Mouse (Mus musculus): ENCODE data around the gene Pigr. TPM values are rescaled to one million over a fixed set of nuclear protein-coding genes. Genes with fewer than 3 reads are reported as not detected.

The Pigr gene
- polyA plus RNA-seq (2012; rRNA removed): 0.17 and 0.36 TPM in 2 replicates

DNA sequence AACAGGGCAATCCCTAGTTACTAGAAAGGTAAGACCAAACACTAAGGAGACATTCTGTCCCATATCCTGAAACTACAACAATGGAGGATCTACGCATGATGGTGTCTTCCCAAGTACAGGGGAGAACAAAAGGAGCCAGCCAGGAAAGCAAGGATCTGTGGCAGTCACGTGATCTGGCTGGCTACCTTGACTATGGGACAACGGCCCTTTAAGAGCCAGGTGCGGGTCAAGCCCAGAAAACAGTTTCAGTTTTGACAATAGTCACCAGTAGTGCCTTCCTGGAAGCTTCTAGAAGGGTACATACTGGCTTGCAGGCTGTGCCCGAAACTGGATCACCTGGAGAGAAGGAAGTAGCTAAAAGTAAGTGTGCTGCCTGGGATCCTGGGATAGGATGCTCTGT lies at the start of gene Pigr:
Gene Pigr (plus strand): TSS at position 237 of the 400 bp plus-strand sequence.
- TF ChIP-seq POLR2A (IDR thresholded peaks at IDR 0.05; ENCODE audit: control insufficient read depth, low read depth, low read length): no peak
- no peak for TF ChIP-seq CTCF (IDR thresholded peaks at IDR 0.05; ENCODE audit: control insufficient read depth, insufficient read depth, insufficient replicate concordance, low read depth, low read length)

DNA sequence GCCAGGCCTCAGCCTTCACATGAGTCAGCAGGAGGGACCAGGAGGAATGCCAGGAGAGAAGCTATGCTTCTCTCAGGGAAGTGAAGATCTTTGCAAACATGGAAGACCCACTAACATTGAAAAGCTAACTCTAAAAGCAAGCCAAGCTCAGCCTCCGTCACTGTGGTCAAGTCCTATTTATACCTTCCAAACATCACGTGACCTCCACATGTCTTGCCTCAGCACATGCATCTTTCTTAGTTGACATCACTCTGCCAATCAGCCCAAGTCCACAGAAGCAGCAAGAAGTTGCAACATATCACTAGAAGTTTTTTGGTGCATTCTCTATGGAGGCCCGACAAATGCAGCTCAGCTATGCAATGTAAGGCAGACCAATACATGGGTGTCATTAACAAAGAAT lies 46.6 kb upstream of the Pigr start:
- no peaks in the 10 kb centered on the region for H3K4me1 ChIP-seq (ENCODE audit: control insufficient read depth, insufficient read depth, low read length)
- TF ChIP-seq POLR2A (IDR thresholded peaks at IDR 0.05; ENCODE audit: control insufficient read depth, low read depth, low read length) (no peak), CTCF (IDR thresholded peaks at IDR 0.05; ENCODE audit: control insufficient read depth, insufficient read depth, insufficient replicate concordance, low read depth, low read length) (no peak)

More for the DNA sequence above, at the start of gene Pigr:
- H3K4me3 ChIP-seq (ENCODE audit: control insufficient read depth, low read depth, low read length): no peak within 1 kb of the TSS
- no peak within 1 kb of the TSS for H3K27ac ChIP-seq (ENCODE audit: control insufficient read depth, insufficient read depth, low read depth, low read length)
- no peaks in the 10 kb centered on the region for H3K4me1 ChIP-seq (ENCODE audit: control insufficient read depth, insufficient read depth, low read length)
- H3K27me3 ChIP-seq (ENCODE audit: control insufficient read depth, insufficient read depth, low read length): no peaks in the 10 kb centered on the region
- no peaks in the 10 kb centered on the region for H3K36me3 ChIP-seq (ENCODE audit: control insufficient read depth, insufficient read depth, low read length)

DNA sequence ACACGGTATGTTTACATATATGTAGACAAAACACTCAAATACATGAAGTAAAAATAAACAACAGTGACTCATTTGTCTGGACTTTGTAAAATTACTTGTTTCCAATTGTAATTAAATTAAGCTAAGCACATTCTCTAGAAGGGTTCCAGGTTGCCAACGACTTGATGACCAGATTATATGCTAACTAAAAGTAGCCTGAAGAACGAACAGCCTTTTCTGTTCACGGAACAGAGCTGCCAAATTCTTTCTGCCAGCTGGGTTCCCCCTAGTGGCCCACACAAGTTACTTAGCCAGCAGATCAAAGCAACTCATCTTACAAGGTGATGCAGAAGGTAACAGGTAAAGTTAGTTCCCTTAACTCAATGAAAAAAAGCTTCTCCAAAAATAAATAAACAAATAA lies 42.4 kb upstream of the Pigr start:
- Histone ChIP-seq H3K4me1 (ENCODE audit: control insufficient read depth, insufficient read depth, low read length) (no peaks in the 10 kb centered on the region), H3K27me3 (ENCODE audit: control insufficient read depth, insufficient read depth, low read length) (no peaks in the 10 kb centered on the region), H3K27ac (ENCODE audit: control insufficient read depth, insufficient read depth, low read depth, low read length) (no peak overlapping the region), H3K36me3 (ENCODE audit: control insufficient read depth, insufficient read depth, low read length) (no peaks in the 10 kb centered on the region), H3K4me3 (ENCODE audit: control insufficient read depth, low read depth, low read length) (no peak overlapping the region)
- TF ChIP-seq CTCF (IDR thresholded peaks at IDR 0.05; ENCODE audit: control insufficient read depth, insufficient read depth, insufficient replicate concordance, low read depth, low read length): no peak
- TF ChIP-seq POLR2A (IDR thresholded peaks at IDR 0.05; ENCODE audit: control insufficient read depth, low read depth, low read length): no peak

More for the DNA sequence above, 46.6 kb upstream of the Pigr start:
- no peaks in the 10 kb centered on the region for H3K36me3 ChIP-seq (ENCODE audit: control insufficient read depth, insufficient read depth, low read length)
- no peak overlapping the region for H3K27ac ChIP-seq (ENCODE audit: control insufficient read depth, insufficient read depth, low read depth, low read length)
- no peaks in the 10 kb centered on the region for H3K27me3 ChIP-seq (ENCODE audit: control insufficient read depth, insufficient read depth, low read length)
- H3K4me3 ChIP-seq (ENCODE audit: control insufficient read depth, low read depth, low read length): no peak overlapping the region

DNA sequence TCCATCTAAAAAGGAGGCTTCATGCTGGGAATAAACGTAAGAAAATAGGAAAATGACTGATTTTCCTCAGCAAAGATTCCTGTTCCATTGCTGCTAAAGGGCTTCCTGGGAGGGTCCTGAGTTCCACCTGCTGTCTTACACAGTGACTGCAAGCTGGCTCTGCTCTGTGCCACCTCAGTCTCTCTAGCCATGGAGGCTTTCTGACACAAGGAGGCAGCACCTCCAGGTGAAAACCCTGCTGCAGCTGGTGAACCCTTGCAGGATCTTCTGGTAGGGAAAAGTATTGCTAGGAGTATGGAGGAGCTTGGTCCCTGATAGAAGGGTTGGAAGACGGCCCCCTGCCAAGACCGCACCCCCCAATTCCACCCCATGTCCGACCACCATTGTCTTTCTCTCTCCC lies 39.5 kb upstream of the Pigr start:
- H3K4me3 ChIP-seq (ENCODE audit: control insufficient read depth, low read depth, low read length): no peak overlapping the region
- H3K27ac ChIP-seq (ENCODE audit: control insufficient read depth, insufficient read depth, low read depth, low read length): no peak overlapping the region
- H3K4me1 ChIP-seq (ENCODE audit: control insufficient read depth, insufficient read depth, low read length): no peaks in the 10 kb centered on the region
- TF ChIP-seq POLR2A (IDR thresholded peaks at IDR 0.05; ENCODE audit: control insufficient read depth, low read depth, low read length): no peak
- 0 out of 2 replicates have a peak, but pooled peaks have one; percentile 23 for TF ChIP-seq CTCF (IDR thresholded peaks at IDR 0.05; ENCODE audit: control insufficient read depth, insufficient read depth, insufficient replicate concordance, low read depth, low read length)
- H3K27me3 ChIP-seq (ENCODE audit: control insufficient read depth, insufficient read depth, low read length): no peaks in the 10 kb centered on the region
- H3K36me3 ChIP-seq (ENCODE audit: control insufficient read depth, insufficient read depth, low read length): no peaks in the 10 kb centered on the region

DNA sequence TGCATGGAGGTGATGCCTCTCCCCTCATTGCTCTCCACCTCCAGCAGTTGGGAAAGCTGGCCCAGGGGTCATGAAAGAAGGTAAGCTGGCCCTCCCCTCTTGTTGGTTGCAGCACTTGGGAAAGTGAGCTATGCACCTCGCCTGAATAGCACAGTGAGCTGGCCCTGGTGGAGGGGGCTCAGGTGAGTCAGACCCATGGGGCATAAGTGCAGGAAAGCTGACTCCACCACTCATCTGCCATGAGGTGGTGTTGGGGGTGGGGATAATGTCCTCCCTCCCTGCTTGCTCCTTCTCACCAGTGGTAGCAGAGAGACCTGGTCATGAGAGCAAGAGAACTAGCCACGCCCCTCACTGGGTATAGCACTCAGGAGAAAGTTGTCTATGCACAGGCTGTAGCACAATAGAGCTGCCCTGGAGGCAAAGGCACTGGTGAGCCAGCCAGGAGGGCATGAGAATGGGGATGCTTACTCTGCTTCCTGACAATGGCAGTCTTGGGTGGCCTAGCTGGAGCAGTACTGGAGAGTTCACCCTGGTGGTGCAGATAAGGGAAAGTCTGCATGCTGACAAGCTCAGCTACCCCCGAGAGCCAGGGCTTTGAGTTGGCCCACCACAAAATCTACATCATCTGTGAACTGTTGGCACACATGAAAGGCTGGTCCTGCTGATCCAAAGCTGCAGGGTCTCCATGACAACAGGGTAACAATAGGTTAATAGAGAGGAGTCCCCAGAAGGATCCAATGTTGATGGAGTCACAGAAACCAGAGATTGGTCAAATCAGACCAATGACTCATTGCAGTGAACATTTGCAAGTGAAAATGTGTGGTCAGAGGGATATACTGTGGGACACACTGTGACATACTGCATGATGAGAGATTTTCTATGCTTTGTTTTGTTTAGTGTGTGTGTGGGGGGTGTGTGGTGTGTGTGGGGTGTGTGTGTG lies 36.7 kb upstream of the Pigr start:
- H3K27ac ChIP-seq (ENCODE audit: control insufficient read depth, insufficient read depth, low read depth, low read length): no peak overlapping the region
- no peaks in the 10 kb centered on the region for H3K27me3 ChIP-seq (ENCODE audit: control insufficient read depth, insufficient read depth, low read length)
- TF ChIP-seq POLR2A (IDR thresholded peaks at IDR 0.05; ENCODE audit: control insufficient read depth, low read depth, low read length) (no peak), CTCF (IDR thresholded peaks at IDR 0.05; ENCODE audit: control insufficient read depth, insufficient read depth, insufficient replicate concordance, low read depth, low read length) (no peak)
- no peak overlapping the region for H3K4me3 ChIP-seq (ENCODE audit: control insufficient read depth, low read depth, low read length)
- no peaks in the 10 kb centered on the region for H3K4me1 ChIP-seq (ENCODE audit: control insufficient read depth, insufficient read depth, low read length)
- H3K36me3 ChIP-seq (ENCODE audit: control insufficient read depth, insufficient read depth, low read length): no peaks in the 10 kb centered on the region

DNA sequence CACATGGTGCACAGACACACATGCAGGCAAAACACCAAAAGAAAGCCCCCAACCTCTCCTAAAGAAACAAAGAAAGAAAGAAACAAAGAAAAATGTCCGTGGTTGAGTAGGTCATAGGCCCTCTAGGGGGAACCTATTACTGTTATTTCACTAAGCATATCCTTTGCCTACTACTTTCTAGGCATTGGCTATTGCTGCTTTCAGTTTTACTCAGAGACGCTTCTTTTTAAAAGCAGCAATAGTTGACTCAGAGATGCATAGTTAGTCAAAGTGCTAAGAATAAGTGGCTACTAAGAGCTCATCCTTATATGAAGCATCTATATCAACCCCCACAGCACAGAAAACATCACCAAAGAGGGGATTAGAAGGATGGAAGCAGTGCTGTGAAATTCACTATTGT lies 31.2 kb upstream of the Pigr start:
- no peak overlapping the region for H3K27ac ChIP-seq (ENCODE audit: control insufficient read depth, insufficient read depth, low read depth, low read length)
- H3K4me3 ChIP-seq (ENCODE audit: control insufficient read depth, low read depth, low read length): no peak overlapping the region
- no peaks in the 10 kb centered on the region for H3K4me1 ChIP-seq (ENCODE audit: control insufficient read depth, insufficient read depth, low read length)
- no peak for TF ChIP-seq CTCF (IDR thresholded peaks at IDR 0.05; ENCODE audit: control insufficient read depth, insufficient read depth, insufficient replicate concordance, low read depth, low read length)
- TF ChIP-seq POLR2A (IDR thresholded peaks at IDR 0.05; ENCODE audit: control insufficient read depth, low read depth, low read length): no peak
- H3K27me3 ChIP-seq (ENCODE audit: control insufficient read depth, insufficient read depth, low read length): no peaks in the 10 kb centered on the region
- H3K36me3 ChIP-seq (ENCODE audit: control insufficient read depth, insufficient read depth, low read length): no peaks in the 10 kb centered on the region

DNA sequence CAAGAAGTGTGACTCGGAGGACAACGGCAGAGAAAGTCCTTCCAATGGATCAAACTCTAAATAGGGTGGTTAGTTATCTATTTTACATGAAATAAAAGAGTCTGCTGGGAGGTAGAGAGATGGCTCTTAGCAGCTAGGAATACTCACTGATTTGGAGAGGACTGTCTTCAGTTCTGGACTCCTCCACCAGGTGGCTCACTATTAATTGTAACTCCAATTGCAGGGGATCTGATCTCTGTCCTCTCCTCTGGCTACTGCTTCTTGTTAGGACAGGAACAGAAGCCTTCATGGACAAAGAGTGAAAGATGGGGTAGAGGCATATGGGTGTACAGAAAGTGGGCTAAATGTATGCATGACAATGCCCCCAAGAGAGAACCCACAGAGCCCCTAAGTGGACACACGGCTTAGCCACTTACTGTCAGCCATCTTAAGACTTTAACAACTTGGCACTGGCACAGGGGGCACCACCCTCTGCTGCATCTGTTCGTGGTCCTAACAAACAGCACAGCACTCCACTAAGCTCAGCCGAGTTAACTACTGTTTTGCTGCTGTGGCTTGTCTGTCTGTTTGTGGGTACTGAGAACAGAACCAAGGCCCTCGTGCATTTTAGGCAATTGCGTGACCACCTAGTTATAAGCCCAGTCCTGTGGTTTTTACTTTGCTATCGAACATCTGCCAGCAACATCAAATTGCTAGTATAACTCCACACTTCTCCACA lies 29.4 kb upstream of the Pigr start:
- Histone ChIP-seq H3K4me1 (ENCODE audit: control insufficient read depth, insufficient read depth, low read length) (no peaks in the 10 kb centered on the region), H3K27ac (ENCODE audit: control insufficient read depth, insufficient read depth, low read depth, low read length) (no peak overlapping the region), H3K36me3 (ENCODE audit: control insufficient read depth, insufficient read depth, low read length) (no peaks in the 10 kb centered on the region), H3K4me3 (ENCODE audit: control insufficient read depth, low read depth, low read length) (no peak overlapping the region), H3K27me3 (ENCODE audit: control insufficient read depth, insufficient read depth, low read length) (no peaks in the 10 kb centered on the region)
- TF ChIP-seq CTCF (IDR thresholded peaks at IDR 0.05; ENCODE audit: control insufficient read depth, insufficient read depth, insufficient replicate concordance, low read depth, low read length): no peak
- TF ChIP-seq POLR2A (IDR thresholded peaks at IDR 0.05; ENCODE audit: control insufficient read depth, low read depth, low read length): no peak
